Mouse (Mus musculus) heart, adult 10 weeks (tissue): ENCODE results near the gene Rab21. TPM values are rescaled to one million over a fixed set of nuclear protein-coding genes. Genes with fewer than 3 reads are reported as not detected.

Source experiments
- polyA plus RNA-seq: library from polyadenylated mRNA; stranded (reverse); fragments of 350-450 nt; fragmentation: Illumina TruSeq; extraction: RNeasy Lipid Tissue Mini Kit (QIAGEN cat#74804); gene quantifications from one replicate; pipeline ENCODE4 v1.2.3, GENCODE M21; 2014; ENCODE audit warnings: low read depth, low replicate concordance

Gene Rab21
- 59.4 TPM for polyA plus RNA-seq

DNA sequence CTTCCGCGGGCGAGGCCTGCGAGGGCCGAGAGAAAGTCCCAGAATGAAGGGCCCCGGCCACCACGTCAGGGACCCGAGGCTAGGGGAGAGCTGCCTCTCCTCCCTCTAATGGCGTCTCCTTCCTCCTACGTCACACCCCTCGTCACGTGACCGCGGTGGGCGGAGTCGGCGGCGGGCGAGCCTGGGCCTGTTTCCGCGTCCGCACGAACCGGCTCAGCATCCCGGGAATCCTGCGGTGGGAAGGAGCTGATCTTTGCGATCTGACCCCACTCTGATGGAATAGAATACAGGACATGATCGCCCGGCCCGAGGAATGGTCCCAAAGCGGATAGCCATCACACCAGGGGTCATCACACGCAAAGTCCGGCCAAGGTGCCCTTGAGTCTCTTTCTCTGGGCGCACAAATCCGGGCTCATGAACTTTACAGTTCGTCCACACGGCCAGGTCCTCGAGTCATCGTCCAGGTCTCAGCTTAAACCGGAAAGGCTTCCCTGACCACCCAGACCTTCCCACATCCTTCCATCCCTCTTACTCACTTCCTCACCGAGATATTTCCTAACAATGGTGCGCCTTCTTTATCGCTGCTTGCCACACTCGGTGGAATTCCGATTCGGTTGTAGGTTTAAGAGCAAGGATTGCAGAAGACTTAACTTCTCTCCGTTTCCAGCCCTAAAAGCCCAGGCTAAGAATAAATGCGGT is at the start of gene Rab21:
TSS of gene Rab21 (minus strand) at position 122 of the 699 bp plus-strand sequence.

DNA sequence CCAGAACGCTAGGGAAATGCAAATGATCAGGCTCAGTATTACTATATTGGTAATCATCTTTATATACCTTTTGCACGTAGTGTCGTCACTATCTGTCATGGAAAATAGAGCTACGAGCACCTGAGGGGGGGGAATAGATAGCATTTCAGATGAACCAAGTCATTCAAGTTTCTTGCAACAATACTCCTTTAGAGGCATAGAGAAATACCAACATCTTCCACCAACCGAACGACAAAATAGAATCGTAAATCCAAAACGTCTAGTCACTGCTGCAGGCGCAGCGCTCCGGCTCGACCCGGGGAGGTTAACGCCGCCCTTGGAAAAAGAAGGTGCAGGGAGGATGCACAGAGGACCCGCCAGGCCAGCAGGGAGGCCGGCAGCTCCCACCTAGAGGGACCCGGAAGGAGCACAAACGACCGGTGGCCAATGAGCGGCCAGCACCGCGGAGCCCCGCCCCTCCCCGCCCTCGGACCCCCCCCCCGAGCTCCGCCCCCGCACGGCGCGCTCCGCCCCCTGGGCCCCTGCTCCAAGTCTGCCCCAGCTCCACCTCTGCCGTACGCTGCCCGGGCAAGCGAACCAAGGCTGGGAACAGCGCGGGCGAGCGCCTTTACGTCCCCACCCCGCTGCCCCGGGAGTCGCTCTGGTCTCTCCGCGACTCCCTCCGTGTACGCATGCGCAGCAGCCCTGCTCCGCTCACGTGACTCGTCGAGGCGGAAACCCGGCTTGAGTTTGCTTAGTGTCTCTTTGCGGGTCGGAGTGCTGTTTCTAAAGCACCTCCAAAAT is 46.6 kb upstream of the Rab21 start, which contains the start of gene Tmem19:
TSS of gene Tmem19 (minus strand) at position 662 of the 783 bp plus-strand sequence.

DNA sequence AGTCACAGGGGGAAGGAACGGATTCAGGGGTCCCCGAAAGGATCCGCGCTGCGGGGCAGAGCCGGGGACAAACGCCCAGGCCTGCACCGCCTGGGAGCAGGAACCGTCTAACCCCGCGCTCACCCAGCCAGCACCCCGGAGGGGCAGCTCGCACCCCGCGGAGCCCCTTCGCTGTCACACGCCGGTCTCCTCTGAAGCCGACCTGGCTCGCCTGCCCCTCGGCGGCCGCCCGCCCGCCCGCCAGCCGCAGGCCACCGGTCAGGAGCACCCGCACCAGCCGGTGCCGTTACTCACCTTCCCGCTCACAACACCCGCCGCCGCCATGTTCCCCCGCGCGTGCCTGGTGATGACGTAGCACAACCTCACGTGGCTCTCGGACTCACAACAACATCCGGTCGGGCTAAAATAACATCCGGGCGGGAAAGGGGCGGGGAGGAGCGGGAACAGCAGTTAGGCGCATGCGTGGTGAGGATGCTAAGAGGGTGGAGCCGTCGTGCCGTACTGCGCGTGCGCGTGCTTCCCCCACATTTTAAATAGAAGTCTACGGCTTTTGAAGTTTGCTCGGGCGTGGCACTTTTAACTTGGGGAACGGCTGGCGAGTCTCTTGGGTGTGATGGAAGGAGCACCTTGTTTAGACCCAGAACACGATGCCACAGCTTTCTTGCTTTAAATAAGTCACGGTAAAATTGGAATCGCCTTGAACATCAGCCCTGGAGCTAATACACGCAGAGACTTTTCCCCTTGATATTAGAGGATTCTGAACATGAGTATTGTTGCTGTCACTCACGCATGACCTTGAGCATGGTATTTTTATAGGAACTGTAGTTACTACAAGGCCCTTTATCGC is 64.1 kb downstream of the Rab21 start, which contains the start of gene Tbc1d15:
TSS of gene Tbc1d15 (minus strand) at position 380 of the 847 bp plus-strand sequence.

Other genes starting within 250 kb of the Rab21 start
- not detected for gene Tph2, start 130.6 kb downstream of the Rab21 start, polyA plus RNA-seq
- 34.7 TPM for gene Tbc1d15, start 64.1 kb downstream of the Rab21 start, polyA plus RNA-seq
- gene Tmem19, start 46.9 kb upstream of the Rab21 start, polyA plus RNA-seq, result 11.9 TPM
- gene Thap2, start 68.8 kb upstream of the Rab21 start, polyA plus RNA-seq, result 9.0 TPM
- gene Zfc3h1, start 69.4 kb upstream of the Rab21 start, polyA plus RNA-seq, result 28.4 TPM